In genomic region chr1:119256097-119256473, GRCm38 (mm10) we compare ENCODE assay signal across 10 mouse cellular contexts.
DNase-seq lines count a peak whose midpoint lies in the region; ATAC-seq and TF ChIP-seq lines count a peak whose summit lies in the region.
"Had no signal": no experiment of that assay in that cellular context is flagged by ENCODE, and none has a peak within 500 bp of the region (broad histone marks: within the 10 kb centered on the region; RNA-seq: fewer than 3 reads in every experiment).

No protein-coding gene starts in this region.

- DNase-seq in forebrain, embryonic 10.5 days (ENCODE audit: extremely low spot score, low spot score) = no peak
- peak; percentile 36 for DNase-seq in retina, postnatal 1 day
- no peak for DNase-seq in retina, embryonic 14.5 days (ENCODE audit: low spot score)
- DNase-seq in hindbrain, postnatal 0 days (ENCODE audit: low spot score) = peak; percentile 32
- peak; percentile 62 for DNase-seq in stomach, postnatal 0 days (ENCODE audit: low spot score)
- no peak for DNase-seq in right cerebral cortex, postnatal 14 days
- DNase-seq: thymus, postnatal 4 days had no signal

- H3K4me1 ChIP-seq in forebrain, embryonic 13.5 days = peaks cover 22% of the 10 kb centered on the region
- peaks cover 22% of the 10 kb centered on the region for H3K4me1 ChIP-seq in forebrain, embryonic 10.5 days
- H3K4me1 ChIP-seq in hindbrain, postnatal 0 days (ENCODE audit: insufficient read depth, low read length) = peaks cover 14% of the 10 kb centered on the region; the same call in 1 of the 2 replicates
- no peaks in the 10 kb centered on the region for H3K4me1 ChIP-seq in stomach, postnatal 0 days (replicated peaks; ENCODE audit: control insufficient read depth, insufficient read depth)
- no peaks in the 10 kb centered on the region for H3K4me1 ChIP-seq in heart, embryonic 12.5 days (replicated peaks)

- ATAC-seq in forebrain, embryonic 13.5 days = peak; percentile 9
- no peak for ATAC-seq in hindbrain, postnatal 0 days
- ATAC-seq in stomach, postnatal 0 days (ENCODE audit: low FRiP score, low TSS enrichment) = peak; percentile 39; the same call in 1 of the 2 replicates
- no peak for ATAC-seq in heart, embryonic 12.5 days (ENCODE audit: insufficient number of reproducible peaks, low FRiP score)

- H3K27me3 ChIP-seq in forebrain, embryonic 13.5 days = no peaks in the 10 kb centered on the region
- no peaks in the 10 kb centered on the region; the same call in 1 of the 2 replicates for H3K27me3 ChIP-seq in forebrain, embryonic 10.5 days (ENCODE audit: poor library complexity, severe bottlenecking)
- no peaks in the 10 kb centered on the region for H3K27me3 ChIP-seq in hindbrain, postnatal 0 days (ENCODE audit: insufficient read depth, low read length)
- H3K27me3 ChIP-seq in stomach, postnatal 0 days (ENCODE audit: control insufficient read depth, insufficient read depth, low read length) = no peaks in the 10 kb centered on the region
- 0 out of 2 replicates have a peak, but pooled peaks cover 3% of the 10 kb centered on the region for H3K27me3 ChIP-seq in heart, embryonic 12.5 days (replicated peaks)

- 46% methylated on average over 5 of the region's 5 CpGs for whole genome bisulfite sequencing in forebrain, embryonic 13.5 days
- 51% methylated on average over 5 of the region's 5 CpGs for WGBS in forebrain, embryonic 10.5 days
- 32% methylated on average over 5 of the region's 5 CpGs for WGBS in hindbrain, postnatal 0 days
- 43% methylated on average over 5 of the region's 5 CpGs for WGBS in stomach, postnatal 0 days
- 40% methylated on average over 5 of the region's 5 CpGs for WGBS in heart, embryonic 12.5 days

- TF ChIP-seq CTCF in hindbrain, postnatal 0 days (IDR thresholded peaks at IDR 0.05; ENCODE audit: low read depth) = peak; percentile 55
- peak; percentile 64 for TF ChIP-seq CTCF in stomach, postnatal 0 days (IDR thresholded peaks at IDR 0.05; ENCODE audit: low read depth)

- H3K4me2 ChIP-seq in forebrain, embryonic 13.5 days = no peak overlapping the region
- no peak overlapping the region for H3K4me2 ChIP-seq in hindbrain, postnatal 0 days (ENCODE audit: low read depth, low read length)
- no peak overlapping the region for H3K4me2 ChIP-seq in stomach, postnatal 0 days (replicated peaks; ENCODE audit: low read depth)
- H3K4me2 ChIP-seq in heart, embryonic 12.5 days = no peak overlapping the region

- no peaks in the 10 kb centered on the region for H3K36me3 ChIP-seq in forebrain, embryonic 13.5 days (ENCODE audit: poor library complexity, severe bottlenecking)
- no peaks in the 10 kb centered on the region for H3K36me3 ChIP-seq in forebrain, embryonic 10.5 days (replicated peaks)
- no peaks in the 10 kb centered on the region for H3K36me3 ChIP-seq in hindbrain, postnatal 0 days (ENCODE audit: insufficient read depth, low read length)
- no peaks in the 10 kb centered on the region for H3K36me3 ChIP-seq in stomach, postnatal 0 days (ENCODE audit: control insufficient read depth, insufficient read depth, low read length)
- no peaks in the 10 kb centered on the region for H3K36me3 ChIP-seq in heart, embryonic 12.5 days

- H3K27ac ChIP-seq in forebrain, embryonic 13.5 days = peak overlapping the region; percentile 7
- no peak overlapping the region for H3K27ac ChIP-seq in forebrain, embryonic 10.5 days
- H3K27ac ChIP-seq in hindbrain, postnatal 0 days = peak overlapping the region; percentile 17; the same call in 1 of the 2 replicates
- no peak overlapping the region for H3K27ac ChIP-seq in stomach, postnatal 0 days (replicated peaks)
- H3K27ac ChIP-seq in heart, embryonic 12.5 days (ENCODE audit: poor library complexity, severe bottlenecking) = no peak overlapping the region

- no peaks in the 10 kb centered on the region for H3K9me3 ChIP-seq in forebrain, embryonic 13.5 days (replicated peaks)
- H3K9me3 ChIP-seq in forebrain, embryonic 10.5 days = no peaks in the 10 kb centered on the region
- no peaks in the 10 kb centered on the region for H3K9me3 ChIP-seq in hindbrain, postnatal 0 days (ENCODE audit: low read length)
- no peaks in the 10 kb centered on the region for H3K9me3 ChIP-seq in stomach, postnatal 0 days (ENCODE audit: control insufficient read depth, low read length)
- H3K9me3 ChIP-seq in heart, embryonic 12.5 days (replicated peaks) = peaks cover 3% of the 10 kb centered on the region; the same call in 1 of the 2 replicates

- no peak for TF ChIP-seq EP300 in stomach, postnatal 0 days (optimal IDR thresholded peaks at IDR 0.05)

- H3K4me3 ChIP-seq in forebrain, embryonic 13.5 days = no peak overlapping the region
- no peak overlapping the region for H3K4me3 ChIP-seq in forebrain, embryonic 10.5 days
- no peak overlapping the region for H3K4me3 ChIP-seq in hindbrain, postnatal 0 days (ENCODE audit: low read length)
- no peak overlapping the region for H3K4me3 ChIP-seq in stomach, postnatal 0 days (ENCODE audit: low read depth, low read length)
- no peak overlapping the region for H3K4me3 ChIP-seq in heart, embryonic 12.5 days
- H3K4me3 ChIP-seq: erythroblast, embryonic 14.5 days had no signal

- H3K9ac ChIP-seq in forebrain, embryonic 13.5 days = no peak overlapping the region
- no peak overlapping the region for H3K9ac ChIP-seq in hindbrain, postnatal 0 days (replicated peaks; ENCODE audit: low read length)
- no peak overlapping the region for H3K9ac ChIP-seq in stomach, postnatal 0 days (ENCODE audit: low read length)
- no peak overlapping the region for H3K9ac ChIP-seq in heart, embryonic 12.5 days

Comparison
In these comparisons a context has a peak if more than half of its experiments do, and no peak if none do; other contexts are left out.
1. H3K27ac ChIP-seq: peak in forebrain, embryonic 13.5 days (single experiment) and hindbrain, postnatal 0 days (single experiment); none in forebrain, embryonic 10.5 days (single experiment), stomach, postnatal 0 days (single experiment) and heart, embryonic 12.5 days (single experiment).
2. DNase-seq: peak in retina, postnatal 1 day (single experiment), hindbrain, postnatal 0 days (single experiment) and stomach, postnatal 0 days (single experiment); none in forebrain, embryonic 10.5 days (single experiment), retina, embryonic 14.5 days (single experiment) and right cerebral cortex, postnatal 14 days (single experiment).
3. ATAC-seq: peak in forebrain, embryonic 13.5 days (single experiment) and stomach, postnatal 0 days (single experiment); none in hindbrain, postnatal 0 days (single experiment) and heart, embryonic 12.5 days (single experiment).